Mouse (Mus musculus) lung, embryonic 14.5 days (tissue): Measurements from ENCODE around the gene Klk11. TPM values are rescaled to one million over a fixed set of nuclear protein-coding genes. Genes with fewer than 3 reads are reported as not detected.

ENCODE experiments used
- ATAC-seq: fragments of 200-750 bp; cut with Nextera tagmentation; 2 replicates; pipeline ENCODE4 v1.8.0; 2017; ENCODE audit warnings: mild to moderate bottlenecking, moderate TSS enrichment, moderate library complexity; ENCODE audit not compliant: insufficient read depth
- DNase-seq: peaks from one replicate; pipeline ENCODE4 v3.0.0-alpha.2; 2015
- H3K27ac ChIP-seq: fragments of 300-500 bp; sonication (generic); 2 replicates; pipeline ENCODE4 v1.5.1; 2014; ENCODE audit warnings: low read depth, mild to moderate bottlenecking, moderate library complexity
- H3K27me3 ChIP-seq: fragments of 300-500 bp; sonication (generic); 2 replicates; pipeline ENCODE4 v1.6.1; 2014; ENCODE audit warnings: low read length, control low read depth; ENCODE audit not compliant: insufficient read depth
- H3K36me3 ChIP-seq: fragments of 300-500 bp; sonication (generic); 2 replicates; pipeline ENCODE4 v1.6.1; 2014; ENCODE audit warnings: control low read depth; ENCODE audit not compliant: insufficient read depth
- H3K4me1 ChIP-seq: fragments of 300-500 bp; sonication (generic); 2 replicates; pipeline ENCODE4 v1.6.1; 2014; ENCODE audit warnings: antibody characterized with exemption, control low read depth; ENCODE audit not compliant: insufficient read depth
- H3K4me2 ChIP-seq: fragments of 300-500 bp; sonication (generic); 2 replicates; pipeline ENCODE4 v1.6.1; 2014; ENCODE audit warnings: mild to moderate bottlenecking
- H3K4me3 ChIP-seq: fragments of 300-500 bp; sonication (generic); 2 replicates; pipeline ENCODE4 v1.5.1; 2014; ENCODE audit warnings: low read depth, low read length
- H3K9ac ChIP-seq: fragments of 300-500 bp; sonication (generic); 2 replicates; pipeline ENCODE4 v1.6.1; 2014
- H3K9me3 ChIP-seq: fragments of 300-500 bp; sonication (generic); 2 replicates; pipeline ENCODE4 v1.6.1; 2016; ENCODE audit warnings: low read depth, low read length, control low read depth
- CTCF ChIP-seq: IDR thresholded peaks from 2 replicates; pipeline ENCODE4 v1.5.1; 2016; ENCODE audit warnings: antibody characterized with exemption, low read depth
- WGBS: fragments of 180-500 bp; shearing (Covaris S2); extraction: QIAGEN DNeasy Blood & Tissue Kit; methylation state at CpG from one replicate; pipeline ENCODE4 v1.1.7; 2014; 5-methylcytosine and 5-hydroxymethylcytosine counted together
- polyA plus RNA-seq: library from polyadenylated mRNA; unstranded; fragments of >200 nt; fragmentation: Nextera tagmentation; extraction: Ambion mirVana; gene quantifications from 2 replicates; pipeline ENCODE4 v1.2.1, GENCODE M21; 2014

Klk11 gene
- polyA plus RNA-seq: not detected in 2 replicates

DNA sequence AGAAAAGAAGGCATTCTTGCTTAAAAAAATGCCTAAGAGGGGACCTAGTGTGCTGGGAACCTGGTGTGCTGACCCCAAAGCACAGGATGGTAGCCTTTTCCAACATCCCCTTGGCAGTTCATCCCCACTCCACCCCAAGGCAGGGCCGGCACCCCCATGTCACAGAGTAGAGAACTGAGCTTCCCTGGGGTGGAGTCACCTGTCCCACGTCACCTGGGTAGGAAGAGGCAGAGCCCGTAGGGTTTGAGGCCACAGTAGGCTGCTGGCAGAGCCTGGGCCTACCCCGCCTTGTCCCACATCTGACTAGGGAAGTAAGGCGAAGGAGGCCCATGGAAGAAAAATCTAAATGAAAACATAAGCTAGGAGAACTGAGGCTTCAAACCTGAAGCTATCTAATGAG is at the start of gene Klk11:
TSS of gene Klk11 (plus strand) at position 241 of the 400 bp plus-strand sequence.
- no peak for DNase-seq
- ATAC-seq: no peak
- no peaks in the 10 kb centered on the region for H3K9me3 ChIP-seq

DNA sequence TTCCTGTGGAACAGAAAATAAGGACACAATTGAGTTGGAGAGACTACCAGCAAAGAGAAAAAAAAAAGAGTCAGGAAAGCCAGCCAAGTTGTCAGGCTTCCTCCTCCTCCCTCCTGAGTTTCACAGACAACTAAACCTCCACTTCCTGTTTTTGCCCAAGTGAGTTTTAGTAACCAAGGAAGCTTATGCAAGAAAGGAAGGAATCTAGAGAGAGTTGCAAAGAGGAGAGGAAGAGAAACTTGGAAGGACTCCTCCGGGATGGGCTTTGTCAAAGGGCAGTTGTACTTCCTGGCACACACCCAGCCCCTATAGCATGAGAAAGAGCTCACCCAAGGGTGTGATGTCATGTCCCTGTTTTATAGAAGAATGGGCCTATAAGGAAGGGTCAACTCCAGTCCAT is 26.6 kb upstream of the Klk11 start:
- H3K9ac ChIP-seq: no peak overlapping the region
- no peaks in the 10 kb centered on the region for H3K4me1 ChIP-seq
- peak overlapping the region; percentile 36; the same call in 1 of the 2 replicates for H3K27ac ChIP-seq
- H3K27me3 ChIP-seq: no peaks in the 10 kb centered on the region
- peak; percentile 34 for DNase-seq
- ATAC-seq: no peak
- TF ChIP-seq CTCF: no peak
- H3K36me3 ChIP-seq: no peaks in the 10 kb centered on the region
- H3K4me2 ChIP-seq: no peak overlapping the region
- H3K9me3 ChIP-seq: no peaks in the 10 kb centered on the region
- 45% methylated on average over 1 of the region's 1 CpGs for WGBS
- no peak overlapping the region for H3K4me3 ChIP-seq

More for the DNA sequence above, at the start of gene Klk11:
- no peaks in the 10 kb centered on the region for H3K36me3 ChIP-seq
- no peak within 1 kb of the TSS for H3K9ac ChIP-seq
- 93% methylated on average over 5 of the region's 5 CpGs for WGBS
- no peak within 1 kb of the TSS for H3K27ac ChIP-seq
- H3K27me3 ChIP-seq: no peaks in the 10 kb centered on the region
- H3K4me1 ChIP-seq: no peaks in the 10 kb centered on the region
- H3K4me2 ChIP-seq: no peak within 1 kb of the TSS
- TF ChIP-seq CTCF: no peak
- H3K4me3 ChIP-seq: no peak within 1 kb of the TSS

- Histone ChIP-seq H3K27me3 (no peaks in the 10 kb centered on the region), H3K4me1 (no peaks in the 10 kb centered on the region), H3K9me3 (no peaks in the 10 kb centered on the region), H3K4me2 (no peak overlapping the region), H3K27ac (no peak overlapping the region), H3K9ac (no peak overlapping the region), H3K36me3 (no peaks in the 10 kb centered on the region), H3K4me3 (no peak overlapping the region)
- 52% methylated on average over 2 of the region's 2 CpGs for WGBS
- no peak for TF ChIP-seq CTCF
- no peak for DNase-seq
- ATAC-seq: no peak
Measured at GRCm38 (mm10) chr7:43752806-43753205, 21.6 kb upstream of the Klk11 start.

DNA sequence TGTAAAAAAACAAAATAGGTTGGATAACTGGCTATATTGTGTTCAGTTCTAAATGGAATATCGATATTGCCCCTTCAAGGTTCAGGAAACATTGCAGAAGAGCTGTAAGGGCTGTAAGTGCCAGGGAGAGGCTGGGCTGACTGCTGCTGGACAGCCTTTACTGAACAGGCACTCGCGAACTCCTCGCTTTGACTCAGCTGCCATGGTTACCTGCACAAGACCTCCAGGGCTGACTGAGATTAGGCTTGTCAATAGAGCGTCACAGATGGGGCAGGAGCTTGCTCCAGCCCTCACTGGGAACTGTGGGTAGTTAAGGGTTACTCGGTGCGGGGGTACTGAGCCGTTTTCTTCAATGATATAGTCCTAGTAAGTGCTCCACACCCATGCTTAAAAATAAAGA is 7.9 kb upstream of the Klk11 start:
- no peak overlapping the region for H3K4me2 ChIP-seq
- no peak overlapping the region for H3K9ac ChIP-seq
- H3K36me3 ChIP-seq: no peaks in the 10 kb centered on the region
- DNase-seq: no peak
- ATAC-seq: no peak
- WGBS: 29% methylated on average over 8 of the region's 8 CpGs
- H3K4me3 ChIP-seq: no peak overlapping the region
- no peaks in the 10 kb centered on the region for H3K9me3 ChIP-seq
- no peak for TF ChIP-seq CTCF
- no peaks in the 10 kb centered on the region for H3K27me3 ChIP-seq
- no peaks in the 10 kb centered on the region for H3K4me1 ChIP-seq
- H3K27ac ChIP-seq: no peak overlapping the region

GRCm38 (mm10) chr7:43768597-43768996 is 5.8 kb upstream of the Klk11 start, which contains the start of gene Klk12:
Gene Klk12, plus strand, starts transcription at chr7:43768897.
- WGBS: 76% methylated on average over 4 of the region's 4 CpGs
- Histone ChIP-seq H3K4me3 (no peak within 1 kb of the TSS), H3K4me1 (no peaks in the 10 kb centered on the region), H3K9me3 (no peaks in the 10 kb centered on the region), H3K36me3 (no peaks in the 10 kb centered on the region), H3K27ac (no peak within 1 kb of the TSS), H3K9ac (no peak within 1 kb of the TSS), H3K4me2 (no peak within 1 kb of the TSS), H3K27me3 (no peaks in the 10 kb centered on the region)
- ATAC-seq: no peak
- no peak for DNase-seq
- TF ChIP-seq CTCF: no peak

- Histone ChIP-seq H3K36me3 (no peaks in the 10 kb centered on the region), H3K27me3 (no peaks in the 10 kb centered on the region), H3K4me2 (no peak overlapping the region), H3K27ac (no peak overlapping the region), H3K9ac (no peak overlapping the region), H3K9me3 (no peaks in the 10 kb centered on the region), H3K4me3 (no peak overlapping the region), H3K4me1 (no peaks in the 10 kb centered on the region)
- ATAC-seq (no peak), DNase-seq (no peak)
- WGBS: 87% methylated on average over 8 of the region's 8 CpGs
- TF ChIP-seq CTCF: no peak
Measured at GRCm38 (mm10) chr7:43769636-43770035, 4.8 kb upstream of the Klk11 start.

GRCm38 (mm10) chr7:43770701-43771100 is 3.7 kb upstream of the Klk11 start:
- no peak for TF ChIP-seq CTCF
- Histone ChIP-seq H3K36me3 (no peaks in the 10 kb centered on the region), H3K9ac (no peak overlapping the region), H3K9me3 (no peaks in the 10 kb centered on the region), H3K4me3 (no peak overlapping the region), H3K27ac (no peak overlapping the region), H3K4me1 (no peaks in the 10 kb centered on the region), H3K4me2 (no peak overlapping the region), H3K27me3 (no peaks in the 10 kb centered on the region)
- DNase-seq (no peak), ATAC-seq (no peak)
- 92% methylated on average over 10 of the region's 10 CpGs for WGBS

- no peak overlapping the region for H3K9ac ChIP-seq
- DNase-seq: no peak
- H3K36me3 ChIP-seq: no peaks in the 10 kb centered on the region
- no peak for ATAC-seq
- no peaks in the 10 kb centered on the region for H3K4me1 ChIP-seq
- H3K27ac ChIP-seq: no peak overlapping the region
- no peaks in the 10 kb centered on the region for H3K9me3 ChIP-seq
- 88% methylated on average over 6 of the region's 6 CpGs for WGBS
- TF ChIP-seq CTCF: no peak
- no peak overlapping the region for H3K4me2 ChIP-seq
- H3K27me3 ChIP-seq: no peaks in the 10 kb centered on the region
- no peak overlapping the region for H3K4me3 ChIP-seq
Measured at GRCm38 (mm10) chr7:43771916-43772315, 2.5 kb upstream of the Klk11 start.
